Mouse (Mus musculus) urinary bladder, postnatal 36 days (tissue): ENCODE data around the gene Lima1.
"Not testable (repeated sequence)": the region's sequence is repeated elsewhere in the genome, so short reads cannot be mapped to it uniquely, and the experiment has no call there.

Source experiments
- DNase-seq, 2 experiments: peaks; one replicate each; pipeline ENCODE4 v3.0.0; 2022; ENCODE audit warnings: low spot score in 2 of 2, mixed read lengths in 1 of 2

The Lima1 gene

GRCm38 (mm10) chr15:99837561-99837960 is 37.7 kb downstream of the Lima1 start:
- DNase-seq, result no peak

- DNase-seq, result peak in 1 of 2 experiments; percentile 70
Observed at GRCm38 (mm10) chr15:99835191-99835590, 40.1 kb downstream of the Lima1 start.

- DNase-seq, result no peak
Observed at GRCm38 (mm10) chr15:99834681-99835080, 40.6 kb downstream of the Lima1 start.

GRCm38 (mm10) chr15:99833648-99834454 is 41.4 kb downstream of the Lima1 start:
- no peak for DNase-seq

- no peak for DNase-seq
Observed at GRCm38 (mm10) chr15:99831535-99831934, 43.7 kb downstream of the Lima1 start.

- DNase-seq, result no peak
Observed at GRCm38 (mm10) chr15:99828061-99828460, 47.2 kb downstream of the Lima1 start.

- no peak for DNase-seq
Observed at GRCm38 (mm10) chr15:99826210-99826888, 48.9 kb downstream of the Lima1 start.

- DNase-seq, result no peak
Observed at GRCm38 (mm10) chr15:99825211-99825610, 50.0 kb downstream of the Lima1 start.

GRCm38 (mm10) chr15:99823322-99823898 is 51.8 kb downstream of the Lima1 start:
- DNase-seq, result no peak

GRCm38 (mm10) chr15:99822501-99822900 is 52.8 kb downstream of the Lima1 start:
- not testable (repeated sequence) for DNase-seq

GRCm38 (mm10) chr15:99819621-99820279 is 55.5 kb downstream of the Lima1 start:
- DNase-seq, result peak; percentile 60 to 72

GRCm38 (mm10) chr15:99819109-99819440 is 56.2 kb downstream of the Lima1 start:
- no peak for DNase-seq

GRCm38 (mm10) chr15:99818321-99819108 is 56.7 kb downstream of the Lima1 start:
- DNase-seq, result peak in 1 of 2 experiments; percentile 45

- no peak for DNase-seq
Observed at GRCm38 (mm10) chr15:99817343-99818235, 57.7 kb downstream of the Lima1 start.

GRCm38 (mm10) chr15:99815999-99816398 is 59.3 kb downstream of the Lima1 start:
- no peak for DNase-seq

GRCm38 (mm10) chr15:99814554-99815260 is 60.5 kb downstream of the Lima1 start:
- peak in 1 of 2 experiments; percentile 46 for DNase-seq

GRCm38 (mm10) chr15:99813639-99814038 is 61.6 kb downstream of the Lima1 start:
- no peak for DNase-seq

GRCm38 (mm10) chr15:99812097-99812496 is 63.2 kb downstream of the Lima1 start:
- no peak for DNase-seq
